Mouse (Mus musculus) macrophage (primary cell): ENCODE measurements around the gene Mrps18c. TPM values are rescaled to one million over a fixed set of nuclear protein-coding genes. Genes with fewer than 3 reads are reported as not detected.
A peak's percentile ranks its signal among the peaks of the same experiment; 100 is the strongest.

Source experiments
- H3K27ac ChIP-seq: fragments of 350-480 bp; formaldehyde crosslinking; 2 replicates; pipeline ENCODE4 v1.9.0; 2021
- H3K36me3 ChIP-seq: fragments of 350-480 bp; formaldehyde crosslinking; 2 replicates; pipeline ENCODE4 v1.9.0; 2021; ENCODE audit errors: inconsistent target
- H3K4me3 ChIP-seq: fragments of 350-480 bp; formaldehyde crosslinking; 2 replicates; pipeline ENCODE4 v1.9.0; 2021; ENCODE audit errors: inconsistent target
- H3K79me2 ChIP-seq: fragments of 350-480 bp; formaldehyde crosslinking; 2 replicates; pipeline ENCODE4 v1.9.0; 2021; ENCODE audit errors: inconsistent target
- WGBS: methylation state at CpG from one replicate; pipeline ENCODE4 v1.1.7; 2026; ENCODE audit warnings: inconsistent platforms; ENCODE audit not compliant: missing documents; 5-methylcytosine and 5-hydroxymethylcytosine counted together
- polyA plus RNA-seq: library from polyadenylated mRNA; stranded (reverse); fragments of 250-400 nt; gene quantifications from 3 replicates; pipeline ENCODE4 v1.2.4, GENCODE M21; 2018; ENCODE audit warnings: inconsistent platforms

The Mrps18c gene
- polyA plus RNA-seq, 1 experiment from 2014 or later: 85.7 TPM

GRCm38 (mm10) chr5:100794084-100794483 is 4.3 kb upstream of the Mrps18c start:
- Histone ChIP-seq H3K27ac (no peak overlapping the region), H3K4me3 (no peak overlapping the region), H3K36me3 (peaks cover 41% of the 10 kb centered on the region; the same call in 1 of the 2 replicates), H3K79me2 (peaks cover 4% of the 10 kb centered on the region)
- 81% methylated on average over 5 of the region's 5 CpGs for whole genome bisulfite sequencing

DNA sequence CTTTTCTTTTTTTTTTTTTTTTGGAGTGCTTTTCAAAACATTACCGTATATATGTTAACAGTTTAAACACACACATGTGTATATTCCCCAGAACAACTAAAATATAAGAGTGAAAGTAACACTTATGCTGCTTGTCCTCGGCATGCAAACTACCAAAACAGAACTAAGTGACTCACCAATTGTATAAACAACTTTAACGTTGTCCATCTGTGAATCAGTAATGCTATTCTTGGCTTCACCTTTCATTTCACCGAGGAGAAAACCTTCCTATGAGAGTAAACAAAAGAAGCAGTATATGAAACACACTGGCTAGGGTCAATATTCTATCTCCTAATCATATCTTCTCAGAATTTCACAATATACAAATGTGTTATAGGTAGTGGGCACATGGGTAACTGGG is 19.9 kb downstream of the Mrps18c start:
- no peak overlapping the region for H3K27ac ChIP-seq
- peaks cover 7% of the 10 kb centered on the region; the same call in 1 of the 2 replicates for H3K36me3 ChIP-seq
- no peaks in the 10 kb centered on the region for H3K79me2 ChIP-seq
- 90% methylated on average over 4 of the region's 4 CpGs for WGBS
- H3K4me3 ChIP-seq: no peak overlapping the region

DNA sequence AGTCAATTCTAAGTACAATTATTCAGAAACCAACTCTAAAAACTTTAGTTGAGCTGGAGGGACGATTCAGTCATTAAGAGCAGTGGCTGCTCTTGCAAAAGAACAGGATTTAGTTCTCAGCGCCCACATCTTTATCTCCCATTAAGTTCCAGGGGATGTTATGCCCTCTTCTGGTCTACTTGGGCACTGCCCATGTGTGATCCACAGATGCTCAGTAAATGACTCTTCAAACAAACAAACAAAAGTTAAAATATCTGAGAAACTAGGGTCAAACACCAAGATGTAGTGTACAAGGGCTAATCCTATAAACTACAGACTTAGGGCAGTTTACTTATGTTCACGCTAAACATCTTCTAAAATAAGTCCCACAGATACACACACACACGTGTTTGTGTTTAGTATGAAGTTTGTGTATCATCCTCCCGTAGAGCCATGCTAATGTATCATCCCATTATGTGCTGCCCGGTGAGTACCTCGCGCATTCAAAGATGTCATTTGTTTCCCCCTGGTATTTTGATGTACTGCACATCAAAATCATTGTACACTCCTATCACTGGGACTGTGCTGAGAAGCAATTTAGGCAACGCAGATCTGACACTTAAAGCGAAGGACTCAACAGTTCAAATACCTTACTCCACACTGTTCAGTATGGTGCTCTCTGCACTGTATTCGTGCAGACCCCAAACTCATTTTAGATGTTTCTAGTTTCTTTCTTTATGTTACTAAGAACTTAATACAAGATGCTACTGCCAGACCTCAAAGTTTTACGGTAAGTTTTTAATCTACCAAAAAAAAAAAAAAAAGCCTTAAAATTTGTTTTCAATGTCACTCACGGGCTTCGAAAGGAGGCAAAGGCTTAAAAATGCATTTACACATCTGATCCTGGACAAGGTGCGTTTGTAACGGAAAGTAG is 21.4 kb downstream of the Mrps18c start:
- H3K4me3 ChIP-seq: peak overlapping the region; percentile 43
- H3K27ac ChIP-seq: no peak overlapping the region
- no peaks in the 10 kb centered on the region for H3K79me2 ChIP-seq
- WGBS: 51% methylated on average over 16 of the region's 16 CpGs
- 0 out of 2 replicates have a peak, but pooled peaks cover under 1% of the 10 kb centered on the region for H3K36me3 ChIP-seq

GRCm38 (mm10) chr5:100820483-100821184 is 22.2 kb downstream of the Mrps18c start, which contains the start of gene Abraxas1:
Gene Abraxas1, minus strand, starts transcription at chr5:100820965.
- H3K79me2 ChIP-seq: no peaks in the 10 kb centered on the region
- no peaks in the 10 kb centered on the region for H3K36me3 ChIP-seq
- under 1% methylated on average over 49 of the region's 63 CpGs for WGBS
- peak within 1 kb of the TSS; percentile 34; the same call in 1 of the 2 replicates for H3K27ac ChIP-seq
- peak within 1 kb of the TSS; percentile 43 for H3K4me3 ChIP-seq

DNA sequence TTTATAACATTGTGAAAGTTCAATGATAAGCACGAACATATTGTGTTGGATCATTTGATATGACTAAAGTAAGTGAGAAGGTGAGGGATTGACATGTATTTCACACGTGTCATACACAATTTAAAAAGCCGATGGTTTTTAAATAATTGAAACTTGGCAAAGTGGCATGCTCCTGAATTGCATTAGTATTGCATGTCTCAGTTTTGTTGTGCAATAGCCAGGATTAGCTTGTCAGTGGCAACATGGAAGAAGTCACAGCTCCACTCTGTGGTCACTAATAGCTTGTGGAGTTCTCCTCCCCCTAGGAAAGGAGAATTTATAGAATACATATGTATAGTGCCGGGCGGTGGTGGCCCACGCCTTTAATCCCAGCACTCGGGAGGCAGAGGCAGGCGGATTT is 22.9 kb downstream of the Mrps18c start:
- 20% methylated on average over 6 of the region's 8 CpGs for WGBS
- H3K4me3 ChIP-seq: peak overlapping the region; percentile 43
- no peaks in the 10 kb centered on the region for H3K79me2 ChIP-seq
- no peaks in the 10 kb centered on the region for H3K36me3 ChIP-seq
- peak overlapping the region; percentile 34; the same call in 1 of the 2 replicates for H3K27ac ChIP-seq

DNA sequence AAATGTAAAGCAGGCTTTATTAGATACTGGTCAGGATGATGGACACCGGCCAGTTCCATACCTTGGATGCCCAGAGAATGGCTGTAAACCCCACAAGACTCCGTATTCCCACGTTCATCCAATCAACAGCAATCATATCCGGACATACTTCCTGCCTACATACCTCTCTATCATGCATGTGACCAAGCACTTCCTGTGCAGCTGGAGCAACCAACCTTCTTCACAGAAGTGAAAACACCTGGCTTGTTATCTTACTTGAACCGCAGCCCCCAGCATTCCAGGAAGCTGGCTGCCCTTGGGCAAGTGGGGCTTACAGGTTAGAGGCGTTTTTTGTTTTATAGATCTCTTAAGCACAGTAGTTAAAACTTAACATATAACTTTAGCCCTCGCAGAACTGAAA is 24.4 kb downstream of the Mrps18c start:
- Histone ChIP-seq H3K27ac (no peak overlapping the region), H3K79me2 (no peaks in the 10 kb centered on the region), H3K4me3 (no peak overlapping the region), H3K36me3 (no peaks in the 10 kb centered on the region)
- 66% methylated on average over 7 of the region's 7 CpGs for WGBS

DNA sequence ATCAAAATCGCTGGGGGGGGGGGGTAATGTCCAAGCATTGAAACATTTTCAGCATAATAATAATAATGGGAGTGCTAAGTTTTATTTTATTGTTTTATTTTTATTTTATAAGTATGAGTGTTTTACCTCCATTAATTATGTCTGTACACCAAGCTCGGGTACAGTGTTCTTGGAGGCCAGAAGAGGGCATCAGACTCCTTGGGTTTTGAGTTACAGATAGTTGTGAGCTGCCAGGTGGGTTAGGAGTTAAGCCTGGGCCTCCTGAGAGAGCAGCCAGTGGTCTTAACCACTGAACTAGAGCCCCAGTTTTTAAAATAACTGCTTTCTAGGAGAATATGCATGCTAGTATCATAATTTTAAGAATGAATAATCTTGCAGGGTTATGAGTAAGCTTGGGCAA is 27.5 kb downstream of the Mrps18c start:
- H3K79me2 ChIP-seq: no peaks in the 10 kb centered on the region
- H3K4me3 ChIP-seq: no peak overlapping the region
- 17% methylated on average over 2 of the region's 2 CpGs for WGBS
- no peaks in the 10 kb centered on the region for H3K36me3 ChIP-seq
- H3K27ac ChIP-seq: no peak overlapping the region

DNA sequence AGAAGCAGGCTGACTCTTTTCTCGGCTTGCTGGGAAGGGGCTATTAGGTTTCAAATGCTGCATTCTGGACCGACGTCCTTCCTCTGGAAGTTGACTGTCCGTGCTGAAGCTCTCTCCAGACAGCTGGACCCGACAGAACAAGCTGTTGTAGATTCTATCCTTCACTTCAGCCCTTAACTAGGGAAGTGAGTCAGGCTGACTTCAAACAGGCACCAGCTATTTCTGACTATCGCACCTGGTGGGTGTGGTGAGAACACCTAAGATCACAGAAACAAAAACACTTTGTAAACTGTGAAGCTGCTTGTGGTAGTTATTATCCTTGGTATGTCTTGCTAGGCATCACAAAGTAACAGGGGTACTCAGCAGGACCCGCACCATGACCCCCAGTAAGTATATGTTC is 28.1 kb downstream of the Mrps18c start:
- WGBS: 76% methylated on average over 6 of the region's 7 CpGs
- Histone ChIP-seq H3K27ac (no peak overlapping the region), H3K36me3 (no peaks in the 10 kb centered on the region), H3K4me3 (no peak overlapping the region), H3K79me2 (no peaks in the 10 kb centered on the region)

- no peak overlapping the region for H3K27ac ChIP-seq
- WGBS: 84% methylated on average over 3 of the region's 3 CpGs
- H3K79me2 ChIP-seq: no peaks in the 10 kb centered on the region
- no peak overlapping the region for H3K4me3 ChIP-seq
- no peaks in the 10 kb centered on the region for H3K36me3 ChIP-seq
Measured at GRCm38 (mm10) chr5:100828701-100829100, 30.3 kb downstream of the Mrps18c start.

GRCm38 (mm10) chr5:100832680-100833079 is 34.3 kb downstream of the Mrps18c start:
- no peaks in the 10 kb centered on the region for H3K79me2 ChIP-seq
- no peak overlapping the region for H3K27ac ChIP-seq
- 88% methylated on average over 3 of the region's 3 CpGs for WGBS
- H3K4me3 ChIP-seq: no peak overlapping the region
- no peaks in the 10 kb centered on the region for H3K36me3 ChIP-seq

DNA sequence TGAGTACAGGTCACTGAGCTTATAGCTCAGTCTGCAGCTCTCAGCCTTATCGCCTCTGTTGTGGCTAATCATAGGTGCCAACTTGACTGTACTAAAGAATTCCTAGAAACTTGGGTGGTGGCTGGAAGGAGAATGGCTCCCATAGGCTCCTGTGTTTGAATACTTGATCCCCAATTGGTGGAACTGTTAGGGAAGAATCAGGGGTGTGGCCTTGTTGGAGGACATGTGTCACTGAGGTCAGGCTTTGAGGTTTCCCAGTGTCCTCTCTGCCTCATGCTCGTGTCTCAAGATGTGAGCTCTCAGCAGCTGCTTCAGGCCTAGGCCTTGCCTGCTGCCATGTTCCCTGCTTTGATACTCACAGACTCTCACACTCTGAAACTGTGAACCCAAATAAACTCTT is 35.4 kb downstream of the Mrps18c start:
- H3K27ac ChIP-seq: no peak overlapping the region
- no peaks in the 10 kb centered on the region for H3K79me2 ChIP-seq
- WGBS: 87% methylated on average over 2 of the region's 2 CpGs
- H3K4me3 ChIP-seq: no peak overlapping the region
- H3K36me3 ChIP-seq: no peaks in the 10 kb centered on the region

- no peak overlapping the region for H3K27ac ChIP-seq
- H3K4me3 ChIP-seq: no peak overlapping the region
- H3K36me3 ChIP-seq: no peaks in the 10 kb centered on the region
- H3K79me2 ChIP-seq: no peaks in the 10 kb centered on the region
- WGBS: 68% methylated on average over 9 of the region's 9 CpGs
Measured at GRCm38 (mm10) chr5:100835862-100836538, 37.6 kb downstream of the Mrps18c start.

- Histone ChIP-seq H3K27ac (no peak overlapping the region), H3K79me2 (no peaks in the 10 kb centered on the region), H3K4me3 (no peak overlapping the region), H3K36me3 (no peaks in the 10 kb centered on the region)
- WGBS: 94% methylated on average over 7 of the region's 7 CpGs
Measured at GRCm38 (mm10) chr5:100837907-100838306, 39.5 kb downstream of the Mrps18c start.

GRCm38 (mm10) chr5:100844485-100844884 is 46.1 kb downstream of the Mrps18c start:
- Histone ChIP-seq H3K36me3 (no peaks in the 10 kb centered on the region), H3K27ac (no peak overlapping the region), H3K79me2 (no peaks in the 10 kb centered on the region), H3K4me3 (no peak overlapping the region)
- 77% methylated on average over 3 of the region's 3 CpGs for WGBS
